Mouse (Mus musculus): ENCODE results near the gene Pnpla6. TPM values are rescaled to one million over a fixed set of nuclear protein-coding genes. Genes with fewer than 3 reads are reported as not detected.
"Not testable (repeated sequence)": the region's sequence is repeated elsewhere in the genome, so short reads cannot be mapped to it uniquely, and the experiment has no call there.

The Pnpla6 gene
- polyA plus RNA-seq, 1 experiment = 49.5 TPM

DNA sequence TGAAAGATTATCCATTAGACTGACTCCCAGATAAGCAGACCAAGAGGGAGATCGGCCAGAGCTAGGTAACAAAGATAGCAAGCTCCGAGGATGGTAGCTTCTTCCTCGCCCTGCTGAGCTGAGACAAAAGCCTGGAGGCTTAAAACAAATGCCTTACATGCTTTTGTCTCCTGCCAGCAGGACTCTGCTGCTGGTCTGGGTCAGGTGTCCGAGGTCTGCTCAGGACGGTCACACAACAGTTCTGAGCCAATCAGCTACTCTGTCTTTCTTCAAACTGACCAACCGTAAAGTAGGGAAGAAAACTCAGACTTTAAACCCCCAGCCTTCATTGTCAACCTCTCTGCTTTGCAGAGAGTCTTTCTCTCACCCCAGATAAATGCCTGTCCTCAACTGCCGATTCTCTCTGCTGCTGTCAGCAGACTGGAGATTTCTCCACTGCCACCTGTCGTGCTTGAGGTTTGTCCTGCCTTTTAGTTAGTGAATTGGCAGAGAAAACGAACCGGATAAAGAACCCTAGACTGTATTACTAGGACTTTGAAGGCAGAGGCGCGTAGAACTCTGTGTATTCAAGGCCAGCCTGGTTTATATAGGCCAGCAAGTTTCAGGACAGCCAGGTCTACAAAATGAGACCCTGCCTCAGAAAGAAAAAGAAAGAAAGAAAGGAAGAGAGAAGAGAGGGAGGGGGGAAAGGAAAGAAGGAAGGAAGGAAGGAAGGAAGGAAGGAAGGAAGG, 52.6 kb downstream of the Pnpla6 start, which contains the start of gene C330021F23Rik:
TSS of gene C330021F23Rik (plus strand) at position 350 of the 731 bp plus-strand sequence.
- DNase-seq (ENCODE audit: low read depth, low spot score) = no peak
- 8% methylated on average over 12 of the region's 12 CpGs for WGBS

DNA sequence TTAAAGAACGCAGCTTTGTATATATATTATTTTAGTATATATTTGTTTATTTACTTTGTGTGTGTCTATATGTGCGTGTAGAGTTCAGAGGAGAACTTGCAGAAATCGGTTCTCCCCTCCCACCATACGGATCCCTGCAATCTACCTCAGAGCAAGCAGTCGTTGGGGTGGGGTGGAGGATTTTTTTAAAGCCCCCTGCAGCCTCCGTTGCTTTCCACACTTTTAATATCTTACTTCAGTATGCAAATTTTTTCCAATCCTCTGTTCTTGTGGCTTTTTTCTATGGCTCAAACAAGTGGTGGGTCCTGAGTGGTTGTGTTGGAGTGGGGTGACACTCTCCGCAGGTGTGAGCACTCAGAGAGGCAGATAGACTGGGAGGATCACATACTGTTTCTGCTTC, 53.2 kb downstream of the Pnpla6 start:
- no peak for DNase-seq (ENCODE audit: low read depth, low spot score)
- 8% methylated on average over 7 of the region's 7 CpGs for WGBS

DNA sequence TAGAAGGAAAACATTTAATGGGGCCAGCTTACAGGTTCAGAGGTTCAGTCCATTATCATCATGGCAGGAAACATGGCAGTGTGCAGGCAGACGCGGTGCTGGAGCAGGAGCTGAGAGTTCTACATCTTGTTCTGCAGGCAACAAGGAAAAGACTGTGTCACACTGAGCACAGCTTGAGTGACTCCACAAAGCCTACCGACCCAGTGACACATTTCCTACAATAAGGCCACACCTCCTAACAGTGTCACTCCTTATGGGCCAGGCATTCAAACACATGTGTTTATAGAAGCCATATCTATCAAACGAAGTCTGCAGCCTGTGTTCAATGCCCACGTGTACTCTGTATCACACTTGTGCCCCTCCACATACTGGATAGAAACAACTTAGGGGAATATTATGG, 54.6 kb downstream of the Pnpla6 start:
- DNase-seq (ENCODE audit: low read depth, low spot score) = no peak

DNA sequence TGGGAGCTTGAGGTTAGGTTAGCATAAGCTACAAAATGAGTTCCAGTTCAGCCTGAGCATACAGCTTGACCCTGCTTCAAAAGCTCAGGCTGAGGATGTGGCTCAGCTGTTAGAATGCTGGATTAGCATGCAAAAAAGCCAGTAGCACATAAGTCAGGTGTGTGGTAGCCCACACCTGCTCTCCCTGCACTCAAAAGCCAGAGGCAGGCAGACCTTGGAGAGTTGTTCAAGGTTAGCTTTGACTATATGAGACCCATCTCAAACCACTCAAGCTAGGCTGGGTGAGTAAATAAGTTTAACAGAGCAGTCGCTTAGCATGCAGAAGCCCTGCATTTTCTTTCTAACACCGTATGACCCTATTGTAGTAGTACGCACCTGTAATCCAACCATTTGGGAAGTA, 59.4 kb downstream of the Pnpla6 start:
- 93% methylated on average over 3 of the region's 3 CpGs for WGBS
- DNase-seq (ENCODE audit: low read depth, low spot score) = no peak

More for the DNA sequence above, 54.6 kb downstream of the Pnpla6 start:
- 50% methylated on average over 5 of the region's 5 CpGs for WGBS

DNA sequence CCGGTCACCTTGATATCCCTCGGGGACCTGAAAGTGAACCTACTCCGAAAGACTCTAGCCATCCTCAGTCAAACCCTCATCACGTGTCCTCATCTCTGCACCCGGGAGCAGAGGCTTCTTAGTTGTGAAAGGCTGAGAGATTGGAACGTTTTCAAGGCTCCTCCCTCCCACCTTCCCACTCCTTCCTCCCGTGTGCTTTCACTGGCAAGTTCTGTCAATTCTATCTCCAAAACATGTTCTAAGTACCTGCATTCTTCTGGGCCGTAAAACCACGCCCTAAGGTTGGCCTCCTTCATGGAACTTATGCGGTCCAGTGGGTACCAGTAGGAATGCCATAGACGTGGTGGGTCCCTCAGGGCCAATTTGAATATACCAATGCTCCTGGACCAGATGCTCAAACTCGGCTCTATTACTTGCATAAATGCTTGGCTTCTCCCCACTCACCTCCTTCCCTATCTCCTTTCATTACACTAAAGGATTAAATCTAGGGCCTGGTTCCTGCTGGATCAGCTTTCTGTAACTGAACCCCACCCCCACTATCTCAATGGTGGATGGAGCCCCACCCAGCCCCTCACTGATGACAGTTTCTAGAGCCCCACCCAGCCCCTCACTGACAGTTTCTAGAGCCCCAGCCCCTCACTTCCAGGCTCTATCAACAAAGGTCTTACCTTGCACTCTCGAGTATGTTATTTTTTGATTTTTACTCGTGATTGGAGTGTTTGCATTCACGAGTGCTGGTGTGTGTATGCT, 61.2 kb downstream of the Pnpla6 start:
- 36% methylated on average over 15 of the region's 15 CpGs for WGBS
- no peak for DNase-seq (ENCODE audit: low read depth, low spot score)

DNA sequence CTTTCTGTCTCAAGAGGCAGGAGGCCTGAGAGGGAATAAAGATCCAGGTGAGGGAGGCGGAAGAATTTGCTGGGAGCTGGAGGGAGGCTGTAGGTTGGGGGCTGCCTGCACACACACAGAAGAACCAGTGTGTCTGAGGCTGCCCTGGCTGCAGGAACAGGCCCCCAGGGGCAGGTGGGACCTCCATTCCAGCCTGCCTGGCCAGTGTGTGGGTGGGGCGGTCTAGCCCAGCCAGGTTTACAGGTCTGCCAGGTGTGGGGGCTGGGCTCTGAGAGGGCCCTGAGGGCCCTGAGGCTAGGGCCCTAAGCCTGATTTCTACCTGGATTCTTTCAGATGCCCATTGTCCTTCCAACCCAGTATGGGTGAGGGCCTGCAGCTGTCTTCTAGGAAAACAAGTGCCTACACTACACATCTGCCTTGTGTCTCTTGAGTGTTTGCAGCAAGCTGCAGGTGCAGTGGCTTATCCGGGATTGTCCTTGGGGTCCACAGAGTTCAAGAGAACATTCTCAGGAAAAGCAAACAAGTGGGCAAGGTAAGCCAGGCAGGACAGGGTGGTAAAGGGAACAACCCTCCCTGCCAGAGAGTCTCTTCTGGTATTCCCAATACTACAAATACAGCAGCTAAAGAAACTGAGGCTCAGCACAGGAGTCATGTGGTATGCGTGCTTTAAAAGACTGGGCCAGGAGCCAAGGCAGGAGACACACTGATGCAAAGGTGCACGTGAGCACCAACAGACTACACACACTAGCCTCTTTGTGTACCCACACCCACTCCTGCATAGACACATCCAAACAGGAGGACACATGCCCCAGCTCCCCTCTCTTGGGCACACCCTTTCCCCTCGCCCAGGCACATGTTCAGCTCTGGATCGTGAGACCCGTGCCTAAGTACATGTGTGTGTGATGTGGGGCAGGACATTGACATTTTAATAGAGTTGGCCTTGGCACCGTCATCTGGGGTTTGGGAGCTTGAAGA, 64.5 kb downstream of the Pnpla6 start:
- 50% methylated on average over 9 of the region's 9 CpGs for WGBS
- no peak for DNase-seq (ENCODE audit: low read depth, low spot score)

DNA sequence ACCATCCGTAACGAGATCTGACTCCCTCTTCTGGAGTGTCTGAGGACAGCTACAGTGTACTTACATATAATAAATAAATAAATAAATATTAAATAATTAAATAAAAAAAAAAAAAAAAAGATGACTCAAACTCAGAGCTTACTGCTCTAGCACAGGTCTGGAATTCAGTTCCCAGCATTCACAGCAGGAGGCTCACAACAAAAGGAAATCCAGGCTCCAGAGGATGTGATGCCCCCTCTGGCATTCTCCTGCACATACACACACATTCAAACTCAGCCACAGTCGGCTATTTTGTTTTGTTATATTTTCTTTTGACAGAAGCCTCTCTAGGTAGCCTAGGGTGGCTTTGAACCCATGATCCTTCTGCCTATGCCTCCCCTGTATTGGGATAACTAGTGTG, 66.8 kb downstream of the Pnpla6 start:
- not testable (repeated sequence) for DNase-seq (ENCODE audit: low read depth, low spot score)
- 91% methylated on average over 3 of the region's 3 CpGs for WGBS

DNA sequence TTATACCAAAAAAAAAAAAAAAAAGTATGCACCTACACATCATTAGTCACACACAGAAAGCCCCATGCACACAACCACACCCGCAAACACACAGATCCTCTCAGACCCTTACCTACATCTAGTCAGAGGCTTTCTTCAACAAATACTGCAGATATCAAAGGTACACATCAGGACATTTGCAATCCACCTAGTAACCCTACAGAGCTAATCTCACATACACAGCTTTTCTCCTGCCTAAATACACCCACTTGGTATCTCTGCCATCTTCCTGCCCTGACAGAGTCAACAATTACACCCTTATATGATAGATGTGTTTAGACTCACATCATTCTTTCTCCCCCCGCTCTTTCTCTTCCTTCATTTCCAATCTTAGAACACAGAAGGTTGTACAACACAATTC, 71.3 kb downstream of the Pnpla6 start:
- DNase-seq (ENCODE audit: low read depth, low spot score) = no peak
- WGBS = 90% methylated on average over 2 of the region's 2 CpGs

DNA sequence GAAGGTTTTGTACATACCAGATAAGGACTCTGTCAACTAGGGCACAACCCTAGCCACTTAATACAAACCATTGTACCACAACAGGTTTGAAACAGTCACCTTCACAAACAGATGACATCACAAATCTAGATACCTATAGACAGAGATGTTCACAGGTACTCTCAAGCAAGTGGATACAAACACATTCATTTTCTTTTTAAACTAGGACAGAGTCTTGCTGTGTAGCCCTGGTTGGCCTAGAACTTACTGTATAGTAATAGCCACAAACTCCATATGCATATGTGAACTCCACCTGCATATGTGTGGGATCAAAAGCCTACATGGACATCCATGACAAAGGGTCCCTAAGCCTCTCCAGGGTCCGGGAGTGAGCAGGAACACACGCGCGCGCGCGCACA, 71.8 kb downstream of the Pnpla6 start, which contains the start of gene Camsap3:
TSS of gene Camsap3 (plus strand) at position 301 of the 398 bp plus-strand sequence.
- DNase-seq (ENCODE audit: low read depth, low spot score) = no peak
- WGBS = 8% methylated on average over 7 of the region's 7 CpGs

DNA sequence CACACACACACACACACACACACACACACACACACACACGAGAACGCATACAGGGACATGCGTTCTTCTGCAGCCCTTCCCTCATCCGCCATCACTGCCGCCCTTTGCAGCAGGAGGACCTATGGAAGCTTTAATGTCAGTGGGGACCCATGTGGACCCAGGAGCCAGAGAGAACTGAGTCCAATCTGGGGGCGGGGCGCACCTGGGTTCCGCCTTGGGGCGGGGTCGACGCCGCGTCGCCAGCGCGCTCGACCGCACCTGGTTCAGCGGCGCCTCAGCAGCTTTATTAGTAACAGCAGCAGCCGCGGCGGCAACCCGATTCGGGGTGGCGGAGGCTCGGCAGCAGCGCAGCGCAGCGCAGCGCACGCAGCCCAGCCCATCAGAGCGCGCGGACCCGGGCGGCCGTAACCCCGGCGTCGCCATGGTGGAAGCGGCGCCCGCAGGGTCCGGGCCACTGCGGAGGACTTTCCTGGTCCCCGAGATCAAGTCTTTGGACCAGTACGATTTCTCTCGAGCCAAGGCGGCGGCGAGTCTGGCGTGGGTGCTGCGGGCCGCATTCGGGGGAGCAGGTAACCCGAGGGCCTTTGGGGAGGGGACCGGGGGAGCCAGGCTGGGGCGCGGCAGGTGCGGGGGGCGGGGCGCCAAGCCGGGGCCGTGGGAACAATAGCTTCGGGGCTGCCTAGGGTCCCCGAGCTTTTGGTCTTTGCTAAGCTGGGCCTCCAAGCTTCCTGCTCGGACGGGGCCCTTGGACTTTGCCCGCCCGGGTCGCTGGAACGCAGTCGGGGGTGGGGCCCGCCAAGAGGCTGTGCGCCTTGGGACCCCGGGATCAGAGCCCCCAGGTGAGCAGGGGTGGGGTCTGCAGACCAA, 72.4 kb downstream of the Pnpla6 start:
- DNase-seq (ENCODE audit: low read depth, low spot score) = no peak
- WGBS = 2% methylated on average over 77 of the region's 77 CpGs

DNA sequence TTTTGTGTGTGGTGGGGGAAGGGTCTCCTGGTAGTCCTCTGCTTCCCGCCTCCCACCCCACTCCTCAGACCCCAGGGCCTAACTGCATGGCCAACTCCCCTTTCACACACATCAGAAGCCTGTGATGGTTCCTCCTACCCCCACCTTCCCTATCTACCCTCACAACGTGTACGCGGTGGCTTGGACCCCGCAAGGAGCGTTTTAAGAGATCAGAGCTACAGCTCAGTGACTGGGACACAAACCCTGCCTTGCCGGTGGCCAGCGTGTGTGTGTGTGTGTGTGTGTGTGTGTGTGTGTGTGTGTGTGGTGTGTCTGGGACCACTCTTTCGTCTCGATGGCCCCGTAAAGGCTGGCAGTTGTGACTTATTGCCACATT, 73.1 kb downstream of the Pnpla6 start:
- 4% methylated on average over 11 of the region's 11 CpGs for WGBS
- DNase-seq (ENCODE audit: low read depth, low spot score) = no peak

DNA sequence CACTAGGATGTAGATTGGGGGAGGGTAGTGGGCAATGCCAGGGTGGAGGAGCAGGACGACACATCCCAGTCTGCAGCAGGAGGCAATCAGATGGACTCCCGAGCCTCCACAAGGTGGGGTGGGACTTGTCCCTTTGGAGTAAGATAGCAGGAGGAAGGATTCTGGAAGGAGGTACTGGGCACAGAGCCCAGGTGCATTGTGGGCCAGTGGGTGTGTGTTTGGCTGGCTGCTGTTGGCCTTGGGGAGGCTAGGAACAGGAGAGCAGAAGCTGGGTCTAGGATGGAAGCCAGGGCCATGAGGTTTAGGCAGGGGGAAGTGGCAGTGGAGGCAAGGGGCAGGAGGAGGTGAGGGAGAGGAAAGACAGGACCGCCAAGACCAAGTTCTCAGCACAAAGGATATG, 78.3 kb downstream of the Pnpla6 start:
- no peak for DNase-seq (ENCODE audit: low read depth, low spot score)

More for the DNA sequence above, 78.3 kb downstream of the Pnpla6 start:
- 40% methylated on average over 3 of the region's 3 CpGs for WGBS

Other genes with a start within 250 kb of the Pnpla6 start
- 4.5 and 15.0 TPM in 2 replicates for gene Insr, start 235.8 kb upstream of the Pnpla6 start, polyA plus RNA-seq (2012; rRNA removed)
- 1.2 and 2.6 TPM in 2 replicates for gene A430078G23Rik, start 162.0 kb upstream of the Pnpla6 start, polyA plus RNA-seq (2012; rRNA removed)
- gene Arhgef18, start 122.4 kb upstream of the Pnpla6 start, polyA plus RNA-seq (2012; rRNA removed) = 17.5 and 24.2 TPM in 2 replicates
- 13.2 and 13.6 TPM in 2 replicates for gene Pex11g, start 47.7 kb upstream of the Pnpla6 start, polyA plus RNA-seq (2012; rRNA removed)
- gene Tex45, start 44.5 kb upstream of the Pnpla6 start, polyA plus RNA-seq (2012; rRNA removed) = not detected in 2 replicates
- 20.1 and 22.0 TPM in 2 replicates for gene Zfp358, start 22.2 kb upstream of the Pnpla6 start, polyA plus RNA-seq (2012; rRNA removed)
- gene Mcoln1, start 14.9 kb upstream of the Pnpla6 start, polyA plus RNA-seq (2012; rRNA removed) = 77.4 and 87.1 TPM in 2 replicates
- gene C330021F23Rik, start 52.6 kb downstream of the Pnpla6 start, polyA plus RNA-seq (2012; rRNA removed) = 0.34 and 4.0 TPM in 2 replicates
- 96.3 and 102 TPM in 2 replicates for gene Camsap3, start 71.9 kb downstream of the Pnpla6 start, polyA plus RNA-seq (2012; rRNA removed)
- 39.1 and 50.5 TPM in 2 replicates for gene Xab2, start 105.9 kb downstream of the Pnpla6 start, polyA plus RNA-seq (2012; rRNA removed)
- gene Pet100, start 106.2 kb downstream of the Pnpla6 start, polyA plus RNA-seq (2012; rRNA removed) = 9.5 TPM in 2 replicates
- not detected in 2 replicates for gene Pcp2, start 110.2 kb downstream of the Pnpla6 start, polyA plus RNA-seq (2012; rRNA removed)
- gene Stxbp2, start 115.6 kb downstream of the Pnpla6 start, polyA plus RNA-seq (2012; rRNA removed) = 179 and 256 TPM in 2 replicates
- 2.9 and 11.9 TPM in 2 replicates for gene Retn, start 140.4 kb downstream of the Pnpla6 start, polyA plus RNA-seq (2012; rRNA removed)
- gene Mcemp1, start 150.4 kb downstream of the Pnpla6 start, polyA plus RNA-seq (2012; rRNA removed) = 0.59 and 0.63 TPM in 2 replicates
- gene Fcor, start 157.0 kb downstream of the Pnpla6 start, polyA plus RNA-seq (2012; rRNA removed) = 3.6 and 5.8 TPM in 2 replicates
- gene Trappc5, start 160.9 kb downstream of the Pnpla6 start, polyA plus RNA-seq (2012; rRNA removed) = 22.8 and 27.4 TPM in 2 replicates
- gene Fcer2a, start 178.8 kb downstream of the Pnpla6 start, polyA plus RNA-seq (2012; rRNA removed) = 2.8 and 5.0 TPM in 2 replicates
- not detected in 2 replicates for gene Clec4g, start 205.3 kb downstream of the Pnpla6 start, polyA plus RNA-seq (2012; rRNA removed)
- gene Cd209a, start 233.6 kb downstream of the Pnpla6 start, polyA plus RNA-seq (2012; rRNA removed) = 0.16 and 1.3 TPM in 2 replicates